Mouse (Mus musculus): Measurements from ENCODE around the gene Prepl.

The Prepl gene

DNA sequence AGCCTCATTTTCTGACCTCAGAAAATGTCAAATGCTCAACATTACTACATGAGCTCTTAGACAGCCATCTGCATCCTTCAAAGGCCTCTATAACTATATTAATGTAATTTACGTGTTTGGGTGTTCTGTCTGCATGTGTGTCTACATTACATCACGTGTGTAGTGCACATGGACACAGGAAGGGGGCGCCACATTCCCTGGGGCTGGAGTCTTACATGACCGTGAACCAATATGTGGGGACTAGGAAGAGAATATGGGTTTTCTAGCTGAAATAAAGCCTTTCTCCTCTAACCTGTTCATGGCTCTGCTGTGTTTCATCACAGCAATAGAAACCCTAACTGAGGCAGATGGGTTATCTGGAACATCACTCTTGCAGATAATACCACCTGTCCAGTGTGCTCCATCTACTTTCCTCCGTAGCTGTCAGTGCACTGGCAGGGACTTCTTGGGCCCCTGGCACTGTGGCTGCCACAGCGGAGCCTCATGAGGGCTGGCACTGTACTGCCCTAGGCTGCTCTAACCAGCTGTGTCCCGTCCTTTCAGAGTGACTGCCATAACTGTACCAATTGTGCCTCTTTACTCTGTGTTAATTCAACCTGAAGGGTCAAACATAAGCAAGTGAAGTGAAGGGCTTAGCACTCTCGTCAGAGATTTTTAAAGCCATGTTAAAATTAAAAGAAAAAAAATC is 18.8 kb downstream of the Prepl start:
- peak; percentile 18 for DNase-seq (ENCODE audit: low read depth, low spot score)

DNA sequence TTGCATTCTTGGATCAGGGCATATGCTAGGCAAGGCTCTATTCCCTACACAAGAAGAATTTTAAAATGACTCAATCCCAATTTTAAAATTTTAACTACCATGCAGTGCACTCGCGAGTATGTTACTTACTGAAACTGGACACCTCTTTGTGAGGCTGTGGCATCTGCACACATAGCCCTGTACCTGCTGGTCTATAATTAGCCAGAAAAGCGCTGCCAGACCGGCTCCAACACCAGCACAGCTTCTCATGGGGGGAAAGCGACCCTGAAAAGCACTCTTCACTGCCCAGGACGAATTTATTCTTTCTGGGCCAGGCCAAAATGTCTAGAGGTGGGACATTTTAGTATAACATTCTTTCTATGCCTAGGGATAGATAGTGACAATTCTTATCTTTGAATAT is 19.4 kb downstream of the Prepl start:
- no peak for DNase-seq (ENCODE audit: low read depth, low spot score)

- no peak for DNase-seq (ENCODE audit: low read depth, low spot score)
Measured at GRCm38 (mm10) chr17:85067331-85067730, 22.7 kb downstream of the Prepl start.

GRCm38 (mm10) chr17:85063560-85063959 is 26.5 kb downstream of the Prepl start:
- no peak for DNase-seq (ENCODE audit: low read depth, low spot score)

DNA sequence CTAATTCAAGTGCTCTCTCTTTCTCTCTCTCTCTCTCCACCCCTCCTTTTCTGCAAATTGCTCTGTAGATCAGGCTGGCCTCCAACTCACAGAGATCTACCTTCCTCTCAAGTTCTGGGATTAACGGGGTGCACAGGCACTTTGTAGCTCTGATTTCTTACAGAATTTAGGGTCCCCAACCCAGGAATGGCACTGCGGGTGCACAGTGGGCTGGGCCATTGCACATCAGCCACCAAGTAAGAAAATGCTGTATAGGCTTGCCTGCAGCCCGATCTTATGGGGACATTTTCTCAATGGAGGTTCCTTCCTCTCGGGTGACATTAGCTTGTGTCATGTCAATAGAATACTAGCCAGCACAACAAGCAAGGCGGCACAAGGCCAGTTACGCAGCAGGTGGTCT is 30.9 kb downstream of the Prepl start:
- no peak for DNase-seq (ENCODE audit: low read depth, low spot score)

DNA sequence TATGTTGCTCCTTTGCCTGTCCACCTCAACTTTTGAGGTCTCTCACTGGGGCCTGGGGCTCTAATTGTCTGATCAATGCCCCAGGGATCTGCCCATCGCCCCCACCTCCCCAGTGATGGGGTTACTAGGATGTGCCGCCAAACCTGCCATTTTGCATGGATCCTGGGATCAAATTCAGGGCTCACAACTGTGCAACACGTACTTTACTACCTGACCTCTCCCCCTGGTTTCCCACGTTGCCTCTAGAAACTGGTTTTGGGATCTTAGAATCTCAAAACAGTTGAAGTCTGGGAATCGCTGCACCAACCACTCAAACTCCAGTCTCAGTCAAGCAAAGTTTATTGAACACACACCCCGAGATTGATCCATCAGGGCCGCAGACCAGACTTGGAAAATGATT is 31.8 kb downstream of the Prepl start:
- no peak for DNase-seq (ENCODE audit: low read depth, low spot score)

GRCm38 (mm10) chr17:85048379-85048778 is 41.7 kb downstream of the Prepl start:
- no peak for DNase-seq (ENCODE audit: low read depth, low spot score)

GRCm38 (mm10) chr17:85045160-85045559 is 44.9 kb downstream of the Prepl start:
- DNase-seq (ENCODE audit: low read depth, low spot score) = no peak

- no peak for DNase-seq (ENCODE audit: low read depth, low spot score)
Measured at GRCm38 (mm10) chr17:85044466-85044865, 45.6 kb downstream of the Prepl start.

- no peak for DNase-seq (ENCODE audit: low read depth, low spot score)
Measured at GRCm38 (mm10) chr17:85043404-85043816, 46.6 kb downstream of the Prepl start.

DNA sequence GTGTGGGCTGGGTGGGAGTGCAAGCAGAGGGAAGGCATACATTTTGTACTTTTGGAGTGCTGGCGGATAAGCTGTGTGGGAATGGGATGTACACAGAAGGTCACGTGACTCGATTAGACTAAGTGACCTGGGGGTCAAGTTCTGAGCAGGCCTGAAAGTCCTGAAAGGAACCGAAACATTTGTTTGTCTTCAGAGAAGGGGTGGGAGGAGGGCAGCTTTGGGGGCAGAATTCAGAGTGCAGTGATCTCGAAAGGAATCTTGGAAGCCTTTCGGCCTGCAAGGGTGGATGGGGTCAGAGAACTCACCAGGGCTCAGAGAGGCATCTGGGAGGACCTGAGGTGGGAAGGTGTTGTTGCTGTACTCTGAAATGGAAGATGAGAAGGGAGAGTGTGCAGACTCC is 47.6 kb downstream of the Prepl start:
- DNase-seq (ENCODE audit: low read depth, low spot score) = no peak

GRCm38 (mm10) chr17:85040913-85041312 is 49.1 kb downstream of the Prepl start:
- DNase-seq (ENCODE audit: low read depth, low spot score) = no peak

GRCm38 (mm10) chr17:85038761-85039160 is 51.3 kb downstream of the Prepl start:
- no peak for DNase-seq (ENCODE audit: low read depth, low spot score)

DNA sequence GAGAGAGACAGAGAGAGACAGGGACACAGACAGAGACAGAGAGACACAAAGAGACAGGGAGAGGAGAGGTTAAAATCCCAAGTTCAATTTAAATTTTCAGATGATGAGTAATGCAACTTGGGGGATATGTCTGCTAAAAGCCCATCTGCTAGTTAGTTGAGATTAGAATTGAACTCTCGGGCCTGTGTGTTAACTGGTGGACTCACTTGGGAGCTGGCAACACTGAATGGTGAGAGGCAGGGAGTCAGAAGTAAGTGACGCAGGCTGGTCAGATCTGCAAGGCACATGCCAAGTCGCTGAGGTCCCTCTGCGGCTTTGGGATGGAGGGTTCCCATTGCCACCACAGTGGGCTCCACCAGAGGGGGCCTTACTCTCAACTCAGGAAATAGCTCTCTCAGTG is 51.7 kb downstream of the Prepl start:
- DNase-seq (ENCODE audit: low read depth, low spot score) = no peak

DNA sequence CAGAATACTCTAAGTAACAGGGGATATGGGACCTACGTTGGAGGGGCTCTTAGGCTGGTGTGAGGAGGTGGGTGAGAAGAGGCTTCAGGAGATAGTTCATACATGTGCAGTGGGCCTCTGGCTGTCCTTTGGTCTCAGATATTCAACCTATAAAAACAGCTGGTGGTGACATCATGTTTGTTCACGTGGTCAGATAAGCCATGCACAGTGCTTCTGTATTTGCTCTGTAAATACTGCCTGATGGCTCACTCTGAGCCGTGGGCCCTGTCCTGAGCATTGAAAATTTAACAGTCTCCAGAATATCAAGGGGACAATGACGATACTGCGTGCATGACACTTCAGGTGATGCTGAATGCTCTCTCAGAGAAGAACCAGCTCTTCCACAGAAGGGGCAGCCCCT is 52.2 kb downstream of the Prepl start:
- no peak for DNase-seq (ENCODE audit: low read depth, low spot score)

GRCm38 (mm10) chr17:85034068-85034467 is 56.0 kb downstream of the Prepl start:
- no peak for DNase-seq (ENCODE audit: low read depth, low spot score)

GRCm38 (mm10) chr17:85033087-85033486 is 57.0 kb downstream of the Prepl start:
- no peak for DNase-seq (ENCODE audit: low read depth, low spot score)

GRCm38 (mm10) chr17:85030651-85031050 is 59.4 kb downstream of the Prepl start:
- no peak for DNase-seq (ENCODE audit: low read depth, low spot score)

- DNase-seq (ENCODE audit: low read depth, low spot score) = no peak
Measured at GRCm38 (mm10) chr17:85028797-85029196, 61.2 kb downstream of the Prepl start.

DNA sequence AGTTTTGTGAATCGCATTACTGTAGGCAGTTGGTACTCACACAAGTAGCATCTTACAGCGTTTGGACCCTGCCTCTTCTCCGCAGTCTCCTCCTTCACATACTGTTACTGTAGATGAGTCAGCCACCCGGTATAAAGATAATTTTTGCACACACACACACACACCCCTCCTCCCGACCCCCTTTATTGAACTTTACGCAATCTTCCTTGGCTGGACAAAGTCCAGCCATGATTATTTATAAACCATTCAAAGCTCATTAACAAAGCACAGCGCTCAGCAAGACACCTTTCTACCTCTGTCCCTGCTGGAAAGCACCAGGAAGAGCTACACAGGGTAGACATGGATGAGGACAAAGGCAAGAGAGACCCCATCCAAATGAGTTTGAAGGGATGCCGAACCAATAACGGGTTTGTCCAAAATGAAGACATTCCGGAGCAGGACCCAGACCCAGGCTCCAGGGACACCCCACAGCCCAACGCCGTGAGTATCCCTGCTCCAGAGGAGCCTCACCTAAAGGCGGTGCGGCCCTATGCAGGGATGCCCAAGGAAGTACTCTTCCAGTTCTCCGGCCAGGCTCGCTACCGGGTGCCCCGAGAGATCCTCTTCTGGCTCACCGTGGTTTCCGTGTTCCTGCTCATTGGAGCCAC is 61.8 kb downstream of the Prepl start, which contains the start of gene Slc3a1:
Slc3a1 (plus strand) TSS at position 284 of the 647 bp plus-strand sequence.
- no peak for DNase-seq (ENCODE audit: low read depth, low spot score)

- DNase-seq (ENCODE audit: low read depth, low spot score) = no peak
Measured at GRCm38 (mm10) chr17:85027247-85027646, 62.8 kb downstream of the Prepl start.

GRCm38 (mm10) chr17:85026436-85026835 is 63.6 kb downstream of the Prepl start:
- no peak for DNase-seq (ENCODE audit: low read depth, low spot score)

GRCm38 (mm10) chr17:85025151-85025550 is 64.9 kb downstream of the Prepl start:
- DNase-seq (ENCODE audit: low read depth, low spot score) = no peak

All from 3T3-L1 (cell line).